7 mouse cellular contexts compared by ENCODE assay signal in the genomic region with DNA sequence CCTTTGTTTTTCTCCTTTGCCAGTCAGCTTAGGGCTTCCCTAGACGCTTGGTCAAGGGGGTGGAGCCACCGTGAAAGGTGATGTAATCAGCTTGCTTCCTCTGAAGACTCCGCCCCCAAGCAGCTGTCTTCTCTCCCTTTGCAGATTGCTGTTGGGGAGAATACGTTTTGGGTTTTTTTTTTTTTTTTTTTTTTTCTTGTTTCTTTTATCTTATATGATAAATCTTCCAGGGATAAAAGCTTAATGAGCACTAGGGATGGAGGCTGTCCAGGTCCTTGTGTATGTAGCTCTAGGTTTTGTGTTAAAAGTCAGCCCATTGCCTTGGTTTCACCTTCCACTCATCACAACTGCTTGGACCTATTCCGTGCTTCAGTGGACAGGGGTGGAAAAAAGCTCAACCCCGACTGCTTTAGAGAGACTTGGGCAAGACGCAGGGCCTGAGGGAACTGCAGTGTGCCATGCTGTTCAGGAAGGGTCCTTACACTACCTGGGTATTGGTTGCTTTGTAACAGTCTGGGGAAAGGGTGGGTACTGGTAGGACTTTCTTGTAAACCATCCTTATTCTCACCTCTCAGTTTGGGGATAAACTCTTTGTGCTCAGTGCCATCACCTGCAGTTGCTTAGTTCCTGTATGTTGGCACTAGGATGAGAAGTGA. TPM values are rescaled to one million over a fixed set of nuclear protein-coding genes. Genes with fewer than 3 reads are reported as not detected.
A peak's percentile ranks its signal among the peaks of the same experiment; 100 is the strongest.
DNase-seq lines count a peak whose midpoint lies in the region; ATAC-seq and TF ChIP-seq lines count a peak whose summit lies in the region.

No protein-coding gene starts in this region.

- WGBS in embryonic facial prominence, embryonic 12.5 days, result 14% methylated on average over 7 of the region's 7 CpGs
- WGBS in kidney, adult 2 months, result under 1% methylated on average over 7 of the region's 7 CpGs
- WGBS in limb, embryonic 12.5 days, result 23% methylated on average over 7 of the region's 7 CpGs
- WGBS in midbrain, embryonic 15.5 days, result 5% methylated on average over 7 of the region's 7 CpGs
- 6% methylated on average over 7 of the region's 7 CpGs for WGBS in spleen, adult 2 months

- H3K4me3 ChIP-seq in embryonic facial prominence, embryonic 12.5 days, result peak overlapping the region; percentile 57
- H3K4me3 ChIP-seq in kidney, adult 2 months (ENCODE audit: insufficient read depth, low read depth, low read length), result peak overlapping the region; percentile 40
- peak overlapping the region; percentile 70 for H3K4me3 ChIP-seq in limb, embryonic 12.5 days (replicated peaks)
- H3K4me3 ChIP-seq in midbrain, embryonic 15.5 days, result peak overlapping the region; percentile 57
- H3K4me3 ChIP-seq in spleen, adult 2 months (ENCODE audit: extremely low read depth, insufficient read depth, insufficient read length), result peak overlapping the region; percentile 86

- H3K4me2 ChIP-seq in embryonic facial prominence, embryonic 12.5 days (replicated peaks), result peak overlapping the region; percentile 89
- H3K4me2 ChIP-seq in limb, embryonic 12.5 days, result peak overlapping the region; percentile 87
- peak overlapping the region; percentile 75 for H3K4me2 ChIP-seq in midbrain, embryonic 15.5 days

- TF ChIP-seq CTCF in kidney, adult 2 months (conservative IDR thresholded peaks at IDR 0.05; ENCODE audit: insufficient read depth, insufficient read length, low read depth, low read length), result no peak
- no peak for TF ChIP-seq CTCF in spleen, adult 2 months (IDR thresholded peaks at IDR 0.05; ENCODE audit: extremely low read depth, insufficient read depth, insufficient read length, insufficient replicate concordance)

- no peaks in the 10 kb centered on the region for H3K27me3 ChIP-seq in embryonic facial prominence, embryonic 12.5 days
- no peaks in the 10 kb centered on the region for H3K27me3 ChIP-seq in kidney, adult 2 months (replicated peaks; ENCODE audit: control insufficient read depth, insufficient read depth, low read length)
- H3K27me3 ChIP-seq in limb, embryonic 12.5 days, result no peaks in the 10 kb centered on the region
- no peaks in the 10 kb centered on the region for H3K27me3 ChIP-seq in midbrain, embryonic 15.5 days (replicated peaks)
- no peaks in the 10 kb centered on the region for H3K27me3 ChIP-seq in spleen, adult 2 months (ENCODE audit: control insufficient read depth, insufficient read depth, low read length)

- peak; percentile 88 for DNase-seq in adrenal gland, postnatal 25 days
- DNase-seq in heart, adult 18-20 months, result peak; percentile 97 to 98
- peak; percentile 98 for DNase-seq in kidney, adult 2 months
- DNase-seq in spleen, adult 2 months (ENCODE audit: low read depth in 1 of 2, low spot score in 2 of 2), result peak; percentile 96 to 97

- peaks cover 23% of the 10 kb centered on the region for H3K4me1 ChIP-seq in embryonic facial prominence, embryonic 12.5 days
- H3K4me1 ChIP-seq in kidney, adult 2 months (ENCODE audit: control insufficient read depth, insufficient read depth, low read length), result peaks cover 28% of the 10 kb centered on the region; the same call in 1 of the 2 replicates
- peaks cover 26% of the 10 kb centered on the region for H3K4me1 ChIP-seq in limb, embryonic 12.5 days (replicated peaks)
- peaks cover 49% of the 10 kb centered on the region for H3K4me1 ChIP-seq in midbrain, embryonic 15.5 days
- peaks cover 8% of the 10 kb centered on the region for H3K4me1 ChIP-seq in spleen, adult 2 months (ENCODE audit: control insufficient read depth, insufficient read depth, insufficient read length)

- H3K9ac ChIP-seq in embryonic facial prominence, embryonic 12.5 days, result peak overlapping the region; percentile 82
- peak overlapping the region; percentile 94 for H3K9ac ChIP-seq in limb, embryonic 12.5 days (replicated peaks)
- peak overlapping the region; percentile 53 for H3K9ac ChIP-seq in midbrain, embryonic 15.5 days

- ATAC-seq in embryonic facial prominence, embryonic 12.5 days (ENCODE audit: insufficient number of reproducible peaks, insufficient read depth, low FRiP score, low TSS enrichment), result peak; percentile 25; the same call in 1 of the 2 replicates
- ATAC-seq in limb, embryonic 12.5 days (ENCODE audit: insufficient number of reproducible peaks, insufficient read depth, low FRiP score, low TSS enrichment, low read depth), result peak; percentile 30; the same call in 1 of the 2 replicates
- ATAC-seq in midbrain, embryonic 15.5 days (replicated peaks), result peak; percentile 46

- peaks cover 16% of the 10 kb centered on the region for H3K36me3 ChIP-seq in embryonic facial prominence, embryonic 12.5 days
- H3K36me3 ChIP-seq in kidney, adult 2 months (ENCODE audit: control insufficient read depth, insufficient read depth, low read length), result peaks cover 11% of the 10 kb centered on the region
- peaks cover 22% of the 10 kb centered on the region for H3K36me3 ChIP-seq in limb, embryonic 12.5 days
- H3K36me3 ChIP-seq in midbrain, embryonic 15.5 days (replicated peaks), result peaks cover 7% of the 10 kb centered on the region; the same call in 1 of the 2 replicates
- peaks cover 16% of the 10 kb centered on the region for H3K36me3 ChIP-seq in spleen, adult 2 months (ENCODE audit: control insufficient read depth, insufficient read depth, low read length)

- TF ChIP-seq POLR2A in kidney, adult 2 months (IDR thresholded peaks at IDR 0.05; ENCODE audit: low read depth, low read length), result no peak
- TF ChIP-seq POLR2A in spleen, adult 2 months (IDR thresholded peaks at IDR 0.05; ENCODE audit: low read depth, low read length), result no peak; the same call in 1 of the 2 replicates

- peak overlapping the region; percentile 98 for H3K27ac ChIP-seq in embryonic facial prominence, embryonic 12.5 days
- H3K27ac ChIP-seq in kidney, adult 2 months (ENCODE audit: insufficient read depth, low read depth, low read length), result peak overlapping the region; percentile 100
- H3K27ac ChIP-seq in limb, embryonic 12.5 days, result peak overlapping the region; percentile 96
- peak overlapping the region; percentile 96 for H3K27ac ChIP-seq in midbrain, embryonic 15.5 days
- H3K27ac ChIP-seq in spleen, adult 2 months (ENCODE audit: insufficient read depth, low read length), result peak overlapping the region; percentile 75

- H3K9me3 ChIP-seq in embryonic facial prominence, embryonic 12.5 days, result no peaks in the 10 kb centered on the region
- H3K9me3 ChIP-seq in limb, embryonic 12.5 days, result no peaks in the 10 kb centered on the region
- H3K9me3 ChIP-seq in midbrain, embryonic 15.5 days, result no peaks in the 10 kb centered on the region

RNA-seq across cellular contexts. Expression of a gene that starts 3.0 kb away (rescaled TPM):
- total RNA-seq in adrenal gland, postnatal 25 days (2021), result 85.0 and 88.1 TPM in 2 replicates
- 50.1 and 51.9 TPM in 2 replicates for polyA plus RNA-seq in embryonic facial prominence, embryonic 12.5 days (2016; fragmentation: Nextera tagmentation; extraction: Ambion mirVana)
- 10 to 100 TPM; 22.4 to 28.8 TPM for total RNA-seq in heart, adult 18-20 months (2021)
- 24.3 and 26.6 TPM in 2 replicates for polyA plus RNA-seq in kidney, adult 2 months (2012; rRNA removed)
- polyA plus RNA-seq in limb, embryonic 12.5 days (2016; fragmentation: Nextera tagmentation; extraction: Ambion mirVana), result 50.4 and 50.7 TPM in 2 replicates
- 47.1 and 47.8 TPM in 2 replicates for polyA plus RNA-seq in midbrain, embryonic 15.5 days (2015; fragmentation: Nextera tagmentation; extraction: Ambion mirVana)
- polyA plus RNA-seq in spleen, adult 2 months (2012; rRNA removed), result 26.1 and 27.1 TPM in 2 replicates

RNA-seq across cellular contexts. Expression of a gene that starts 3.0 kb away (rescaled TPM):
- total RNA-seq in adrenal gland, postnatal 25 days (2021), result 81.8 and 90.3 TPM in 2 replicates
- polyA plus RNA-seq in embryonic facial prominence, embryonic 12.5 days (2016; fragmentation: Nextera tagmentation; extraction: Ambion mirVana), result 65.6 TPM in 2 replicates
- 10 to 100 TPM; 52.1 to 64.7 TPM for total RNA-seq in heart, adult 18-20 months (2021)
- polyA plus RNA-seq in kidney, adult 2 months (2012; rRNA removed), result 91.4 and 94.1 TPM in 2 replicates
- 61.2 and 66.8 TPM in 2 replicates for polyA plus RNA-seq in limb, embryonic 12.5 days (2016; fragmentation: Nextera tagmentation; extraction: Ambion mirVana)
- 49.3 and 54.2 TPM in 2 replicates for polyA plus RNA-seq in midbrain, embryonic 15.5 days (2015; fragmentation: Nextera tagmentation; extraction: Ambion mirVana)
- polyA plus RNA-seq in spleen, adult 2 months (2012; rRNA removed), result 39.5 and 45.1 TPM in 2 replicates

RNA-seq across cellular contexts. Expression of a gene that starts 9.3 kb away (rescaled TPM):
- total RNA-seq in adrenal gland, postnatal 25 days (2021), result 35.6 and 44.1 TPM in 2 replicates
- polyA plus RNA-seq in embryonic facial prominence, embryonic 12.5 days (2016; fragmentation: Nextera tagmentation; extraction: Ambion mirVana), result 165 and 172 TPM in 2 replicates
- 1 to 10 TPM; 5.9 to 6.5 TPM for total RNA-seq in heart, adult 18-20 months (2021)
- 42.9 and 54.6 TPM in 2 replicates for polyA plus RNA-seq in kidney, adult 2 months (2012; rRNA removed)
- polyA plus RNA-seq in limb, embryonic 12.5 days (2016; fragmentation: Nextera tagmentation; extraction: Ambion mirVana), result 139 and 143 TPM in 2 replicates
- 482 and 507 TPM in 2 replicates for polyA plus RNA-seq in midbrain, embryonic 15.5 days (2015; fragmentation: Nextera tagmentation; extraction: Ambion mirVana)
- 24.3 and 34.8 TPM in 2 replicates for polyA plus RNA-seq in spleen, adult 2 months (2012; rRNA removed)

RNA-seq across cellular contexts. Expression of a gene that starts 22.0 kb away (rescaled TPM):
- 41.3 and 56.5 TPM in 2 replicates for total RNA-seq in adrenal gland, postnatal 25 days (2021)
- 24.0 and 24.3 TPM in 2 replicates for polyA plus RNA-seq in embryonic facial prominence, embryonic 12.5 days (2016; fragmentation: Nextera tagmentation; extraction: Ambion mirVana)
- 100 to 1,000 TPM; 101 to 105 TPM for total RNA-seq in heart, adult 18-20 months (2021)
- 118 and 132 TPM in 2 replicates for polyA plus RNA-seq in kidney, adult 2 months (2012; rRNA removed)
- polyA plus RNA-seq in limb, embryonic 12.5 days (2016; fragmentation: Nextera tagmentation; extraction: Ambion mirVana), result 18.6 and 24.8 TPM in 2 replicates
- polyA plus RNA-seq in midbrain, embryonic 15.5 days (2015; fragmentation: Nextera tagmentation; extraction: Ambion mirVana), result 68.2 and 72.8 TPM in 2 replicates
- 35.4 and 39.9 TPM in 2 replicates for polyA plus RNA-seq in spleen, adult 2 months (2012; rRNA removed)

RNA-seq across cellular contexts. Expression of a gene that starts 39.6 kb away (rescaled TPM):
- 51.4 and 53.3 TPM in 2 replicates for total RNA-seq in adrenal gland, postnatal 25 days (2021)
- polyA plus RNA-seq in embryonic facial prominence, embryonic 12.5 days (2016; fragmentation: Nextera tagmentation; extraction: Ambion mirVana), result 47.8 and 52.8 TPM in 2 replicates
- 10 to 100 TPM; 18.3 to 20.4 TPM for total RNA-seq in heart, adult 18-20 months (2021)
- 50.1 and 65.0 TPM in 2 replicates for polyA plus RNA-seq in kidney, adult 2 months (2012; rRNA removed)
- polyA plus RNA-seq in limb, embryonic 12.5 days (2016; fragmentation: Nextera tagmentation; extraction: Ambion mirVana), result 56.9 and 64.3 TPM in 2 replicates
- 36.3 and 40.4 TPM in 2 replicates for polyA plus RNA-seq in midbrain, embryonic 15.5 days (2015; fragmentation: Nextera tagmentation; extraction: Ambion mirVana)
- polyA plus RNA-seq in spleen, adult 2 months (2012; rRNA removed), result 79.1 and 85.7 TPM in 2 replicates

Comparison
In these comparisons a context has a peak if more than half of its experiments do, and no peak if none do; other contexts are left out.
1. Peak in every context shown above with its lines: DNase-seq, ATAC-seq, H3K4me3 ChIP-seq and H3K27ac ChIP-seq.